Mouse (Mus musculus) bone marrow macrophage, adult 2 months (primary cell): ENCODE results near the gene 2010300C02Rik.

ENCODE experiments used
- CTCF ChIP-seq: IDR thresholded peaks from 2 replicates; pipeline ENCODE4 v1.5.1; 2012; ENCODE audit warnings: low read depth, mild to moderate bottlenecking, low read length, moderate library complexity
- POLR2A ChIP-seq: IDR thresholded peaks from 2 replicates; pipeline ENCODE4 v1.6.1; 2012; ENCODE audit warnings: mild to moderate bottlenecking, low read depth, low read length, borderline replicate concordance

- no peak for TF ChIP-seq CTCF
- no peak for TF ChIP-seq POLR2A
Observed at GRCm38 (mm10) chr1:37647066-37647465, 72.8 kb downstream of the 2010300C02Rik start.
